Mouse (Mus musculus) heart, adult 2 months (tissue): ENCODE results near the gene Slc34a2. TPM values are rescaled to one million over a fixed set of nuclear protein-coding genes. Genes with fewer than 3 reads are reported as not detected.

Source experiments
- DNase-seq, 2 experiments: peaks; one replicate each; pipeline ENCODE4 v3.0.0; 2021
- H3K27ac ChIP-seq: fragments of 200-600 bp; 2 replicates; pipeline ENCODE4 v1.8.1; 2022
- H3K27me3 ChIP-seq: fragments of 200-500 bp; 2 replicates; pipeline ENCODE4 v1.6.1; 2012; ENCODE audit warnings: mild to moderate bottlenecking, low read length, inconsistent platforms, mixed read lengths; ENCODE audit not compliant: control insufficient read depth, insufficient read depth
- H3K36me3 ChIP-seq: fragments of 200-500 bp; 2 replicates; pipeline ENCODE4 v1.6.1; 2012; ENCODE audit warnings: low read length, inconsistent platforms; ENCODE audit not compliant: control insufficient read depth, insufficient read depth
- H3K4me1 ChIP-seq: fragments of 200-500 bp; 2 replicates; pipeline ENCODE4 v1.6.1; 2011; ENCODE audit warnings: low read length; ENCODE audit not compliant: control insufficient read depth, insufficient read depth
- H3K4me3 ChIP-seq: fragments of 200-600 bp; 2 replicates; pipeline ENCODE4 v1.8.1; 2022
- H3K79me2 ChIP-seq: fragments of 200-500 bp; replicated peaks from 2 replicates; pipeline ENCODE4 v1.6.1; 2012; ENCODE audit warnings: mild to moderate bottlenecking, inconsistent platforms, low read length, moderate library complexity, mixed read lengths; ENCODE audit not compliant: control insufficient read depth, insufficient read depth
- H3K9ac ChIP-seq: fragments of 200-500 bp; 2 replicates; pipeline ENCODE4 v1.6.1; 2012; ENCODE audit warnings: low read depth, mild to moderate bottlenecking, control low read depth, inconsistent platforms, low read length, mixed read lengths
- CTCF ChIP-seq: fragments of 200-600 bp; IDR thresholded peaks from 2 replicates; pipeline ENCODE4 v1.8.1; 2022; ENCODE audit warnings: antibody characterized with exemption, mild to moderate bottlenecking, moderate library complexity
- EP300 ChIP-seq: fragments of 200-500 bp; IDR thresholded peaks from 2 replicates; pipeline ENCODE4 v1.6.1; 2011; ENCODE audit warnings: low read depth, low read length, control low read depth; ENCODE audit not compliant: insufficient read depth
- POLR2A ChIP-seq: fragments of 200-500 bp; IDR thresholded peaks from 2 replicates; pipeline ENCODE4 v1.6.1; 2011; ENCODE audit warnings: mild to moderate bottlenecking, low read depth, low read length, control low read depth; ENCODE audit not compliant: insufficient read depth
- WGBS: fragments of 180-500 bp; shearing (Covaris S2); methylation state at CpG from one replicate; pipeline ENCODE4 v1.1.7; 2018; 5-methylcytosine and 5-hydroxymethylcytosine counted together
- intact Hi-C: fragments of 180-260 bp; cut with DNase I; formaldehyde crosslinking; loops from one replicate; pipeline ENCODE4 v1.15.1; 2025
- polyA plus RNA-seq: library from polyadenylated mRNA; depleted of rRNA; stranded (reverse); fragments of >200 nt; gene quantifications from 2 replicates; pipeline ENCODE4 v1.2.3, GENCODE M21; 2012
- total RNA-seq, 2 experiments: library from RNA; stranded (reverse); gene quantifications; 2 replicates each; pipeline ENCODE4 v1.2.3; 2021

Gene Slc34a2
- total and polyA plus RNA-seq, 3 experiments: 1.7 TPM; not detected in 2

DNA sequence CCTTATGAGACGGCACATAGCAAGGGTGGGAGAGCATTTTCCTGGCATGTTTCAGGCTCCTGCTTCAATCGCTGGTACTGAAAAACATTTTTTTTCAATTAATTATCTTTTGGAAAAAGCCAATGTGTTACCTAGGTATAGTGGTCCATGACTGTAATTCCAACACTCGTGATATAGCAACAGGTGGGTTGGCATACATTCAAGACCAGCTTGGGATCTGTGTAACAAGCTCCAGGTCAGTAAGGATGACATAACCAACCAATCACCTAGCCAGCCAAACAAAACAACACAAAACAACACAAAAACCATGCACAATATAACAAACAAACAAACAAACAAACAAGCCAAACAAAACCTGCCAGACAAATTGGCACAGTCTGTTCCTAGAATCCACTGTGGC is 33.9 kb upstream of the Slc34a2 start:
- intact Hi-C loops: no loop called here
- H3K27me3 ChIP-seq: no peaks in the 10 kb centered on the region
- TF ChIP-seq EP300 (no peak), CTCF (no peak), POLR2A (no peak)
- no peak overlapping the region for H3K4me3 ChIP-seq
- H3K36me3 ChIP-seq: no peaks in the 10 kb centered on the region
- H3K27ac ChIP-seq: no peak overlapping the region
- 90% methylated on average over 3 of the region's 3 CpGs for WGBS
- no peak for DNase-seq
- H3K9ac ChIP-seq: no peak overlapping the region
- no peaks in the 10 kb centered on the region for H3K79me2 ChIP-seq
- H3K4me1 ChIP-seq: no peaks in the 10 kb centered on the region

DNA sequence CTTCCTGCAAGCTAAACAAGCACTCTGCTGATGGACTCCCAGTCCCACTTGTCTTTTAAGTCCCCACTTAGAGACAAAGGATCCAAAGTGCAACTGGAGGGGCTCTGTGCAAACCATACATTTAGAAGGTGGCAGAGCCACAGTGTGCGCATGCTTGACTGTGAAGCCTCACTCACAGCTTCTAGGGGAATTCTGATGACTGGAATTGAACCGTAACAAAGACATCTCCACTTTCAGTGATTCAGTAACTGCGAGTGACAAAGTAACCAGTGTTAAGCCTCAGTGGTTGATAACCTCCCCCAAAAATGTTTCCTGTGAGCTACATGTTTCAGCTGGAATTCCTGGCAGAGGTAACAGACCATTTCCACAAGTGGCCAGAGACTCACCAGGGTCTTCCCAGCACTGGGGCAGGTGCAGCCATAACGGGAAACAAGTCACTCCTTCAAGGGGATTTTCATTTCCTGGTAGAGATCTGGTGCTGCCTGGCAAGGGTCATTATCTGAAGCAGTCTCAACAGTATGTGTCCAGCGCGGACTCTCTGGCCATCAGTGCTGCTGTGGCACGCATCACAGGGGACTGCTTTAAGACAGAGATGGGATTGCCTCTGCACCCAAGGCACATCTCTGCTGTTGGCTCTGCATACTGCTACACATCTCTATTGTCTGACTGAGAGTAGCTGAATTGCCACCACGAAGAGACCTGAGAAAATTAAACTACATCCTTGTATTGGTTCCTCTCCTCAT is 28.7 kb upstream of the Slc34a2 start:
- 57% methylated on average over 8 of the region's 8 CpGs for WGBS
- intact Hi-C loops: no loop called here
- DNase-seq: no peak
- Histone ChIP-seq H3K27me3 (no peaks in the 10 kb centered on the region), H3K27ac (no peak overlapping the region), H3K79me2 (no peaks in the 10 kb centered on the region), H3K4me1 (no peaks in the 10 kb centered on the region), H3K36me3 (no peaks in the 10 kb centered on the region), H3K4me3 (no peak overlapping the region), H3K9ac (no peak overlapping the region)
- TF ChIP-seq POLR2A: no peak
- TF ChIP-seq CTCF: no peak
- TF ChIP-seq EP300: no peak

DNA sequence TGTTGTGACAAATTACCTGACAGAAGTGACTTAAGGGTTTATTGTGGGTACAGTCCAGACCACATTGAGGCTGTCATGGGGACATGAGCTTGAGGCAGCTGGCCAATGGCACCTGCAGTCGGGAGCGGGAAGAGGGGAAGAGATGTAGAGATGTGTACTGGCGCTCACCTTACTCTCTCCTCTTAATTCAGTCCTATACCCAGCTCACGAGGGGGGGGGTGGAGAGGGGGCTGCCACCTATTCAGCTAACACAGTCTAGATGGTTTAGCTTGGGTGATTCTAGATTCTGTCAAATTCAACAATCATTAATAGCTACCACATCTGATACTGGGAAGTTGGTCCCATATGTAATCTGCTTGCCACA is 28.1 kb upstream of the Slc34a2 start:
- Histone ChIP-seq H3K27ac (no peak overlapping the region), H3K4me3 (no peak overlapping the region), H3K4me1 (no peaks in the 10 kb centered on the region), H3K27me3 (no peaks in the 10 kb centered on the region), H3K9ac (no peak overlapping the region), H3K79me2 (no peaks in the 10 kb centered on the region), H3K36me3 (no peaks in the 10 kb centered on the region)
- intact Hi-C loops: no loop called here
- no peak for TF ChIP-seq CTCF
- no peak for TF ChIP-seq EP300
- no peak for TF ChIP-seq POLR2A
- DNase-seq: no peak
- WGBS: 78% methylated on average over 4 of the region's 4 CpGs

DNA sequence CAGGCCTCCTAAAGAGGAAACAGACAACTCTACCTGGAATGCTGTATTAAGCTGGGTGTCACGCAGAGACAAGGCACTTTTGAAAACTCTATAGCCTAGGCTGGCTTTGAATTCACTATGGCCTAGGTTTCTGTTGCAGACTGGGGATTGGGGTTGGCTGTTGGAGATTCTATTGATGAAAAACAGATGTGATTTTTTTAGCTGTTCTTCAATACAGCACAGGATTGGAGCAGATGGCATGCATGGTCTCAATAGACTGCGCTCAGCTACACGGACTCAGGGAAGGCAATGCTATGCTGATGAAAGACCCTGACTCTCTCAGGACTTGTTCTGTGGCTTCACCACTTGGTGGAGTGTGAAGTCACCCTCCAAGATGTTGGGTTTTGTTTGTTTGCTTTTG is 26.6 kb upstream of the Slc34a2 start:
- Histone ChIP-seq H3K36me3 (no peaks in the 10 kb centered on the region), H3K9ac (no peak overlapping the region), H3K79me2 (no peaks in the 10 kb centered on the region), H3K27me3 (no peaks in the 10 kb centered on the region), H3K4me1 (no peaks in the 10 kb centered on the region), H3K27ac (no peak overlapping the region), H3K4me3 (no peak overlapping the region)
- intact Hi-C loops: no loop called here
- WGBS: 86% methylated on average over 3 of the region's 3 CpGs
- no peak for DNase-seq
- TF ChIP-seq POLR2A (no peak), EP300 (no peak), CTCF (no peak)

DNA sequence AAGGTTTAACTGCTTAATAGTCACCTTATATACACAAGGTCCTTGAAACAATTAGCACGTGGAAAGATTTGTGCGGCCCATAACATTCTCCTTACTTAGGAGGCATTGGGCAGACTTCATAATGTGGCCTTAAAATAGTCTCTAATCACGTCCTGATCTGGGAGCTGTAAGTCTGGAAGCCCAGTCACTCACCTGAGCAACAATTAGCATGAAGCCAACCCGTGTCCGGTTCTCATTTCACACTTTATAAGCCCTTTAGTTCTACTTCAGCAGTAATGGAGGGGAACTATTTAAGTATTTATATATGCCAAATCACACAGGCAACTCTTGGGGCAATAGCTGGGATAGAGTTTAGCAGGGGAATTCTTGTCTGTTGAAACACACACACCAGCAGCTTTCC is 21.3 kb upstream of the Slc34a2 start:
- H3K79me2 ChIP-seq: no peaks in the 10 kb centered on the region
- WGBS: 79% methylated on average over 5 of the region's 5 CpGs
- H3K27ac ChIP-seq: no peak overlapping the region
- H3K9ac ChIP-seq: no peak overlapping the region
- H3K4me3 ChIP-seq: no peak overlapping the region
- intact Hi-C loops: no loop called here
- DNase-seq: no peak
- no peaks in the 10 kb centered on the region for H3K27me3 ChIP-seq
- H3K36me3 ChIP-seq: no peaks in the 10 kb centered on the region
- no peak for TF ChIP-seq POLR2A
- H3K4me1 ChIP-seq: no peaks in the 10 kb centered on the region

DNA sequence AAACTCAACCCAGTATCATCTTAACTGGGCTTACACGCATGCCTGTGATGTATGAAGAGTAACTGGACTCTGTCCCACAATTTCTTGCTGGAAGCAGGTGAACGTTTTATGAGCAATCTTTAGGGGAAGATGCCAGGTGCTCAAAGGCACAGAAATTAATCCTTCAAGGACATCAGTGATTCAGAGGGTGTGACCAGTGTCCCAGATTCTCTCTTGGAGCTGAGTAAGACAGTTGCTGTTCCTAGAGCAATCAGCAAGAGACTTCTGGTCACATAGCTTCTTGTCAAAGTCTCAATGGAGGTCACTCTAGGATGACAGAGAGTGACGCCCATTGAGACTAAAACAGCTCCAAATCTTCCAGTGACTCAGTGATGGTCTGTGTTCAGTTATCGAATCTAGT is 19.6 kb upstream of the Slc34a2 start:
- no peaks in the 10 kb centered on the region for H3K27me3 ChIP-seq
- no peaks in the 10 kb centered on the region for H3K4me1 ChIP-seq
- H3K79me2 ChIP-seq: no peaks in the 10 kb centered on the region
- no peak overlapping the region for H3K9ac ChIP-seq
- no peak overlapping the region for H3K4me3 ChIP-seq
- no peak overlapping the region for H3K27ac ChIP-seq
- no peak for TF ChIP-seq CTCF
- no peak for TF ChIP-seq EP300
- no peak for TF ChIP-seq POLR2A
- DNase-seq: no peak
- intact Hi-C loops: no loop called here
- WGBS: 76% methylated on average over 4 of the region's 4 CpGs
- H3K36me3 ChIP-seq: no peaks in the 10 kb centered on the region

DNA sequence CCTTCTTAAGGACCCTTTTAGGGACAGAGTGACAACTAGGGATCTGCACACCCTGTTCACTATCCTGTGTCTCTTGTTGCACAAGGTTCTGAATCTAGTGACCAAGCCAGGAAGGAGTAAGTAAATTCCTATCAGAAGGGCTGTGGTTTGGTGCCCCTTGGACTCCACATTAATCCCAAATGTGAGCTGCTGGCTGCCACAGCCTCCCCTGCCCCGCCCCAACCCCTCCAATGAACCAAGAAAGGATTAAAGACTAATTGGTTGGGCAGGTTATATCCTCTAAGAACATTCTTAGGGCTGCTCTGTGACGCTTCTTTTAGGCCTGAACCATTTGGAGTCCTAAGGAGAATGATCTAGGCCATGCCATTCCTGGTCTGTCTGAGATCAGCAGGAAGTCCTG is 14.4 kb upstream of the Slc34a2 start:
- Histone ChIP-seq H3K36me3 (no peaks in the 10 kb centered on the region), H3K27ac (no peak overlapping the region), H3K9ac (no peak overlapping the region), H3K4me1 (peaks cover 3% of the 10 kb centered on the region; the same call in 1 of the 2 replicates), H3K79me2 (no peaks in the 10 kb centered on the region), H3K27me3 (no peaks in the 10 kb centered on the region), H3K4me3 (no peak overlapping the region)
- DNase-seq: no peak
- 79% methylated on average over 2 of the region's 2 CpGs for WGBS
- TF ChIP-seq POLR2A: no peak
- TF ChIP-seq CTCF: no peak
- TF ChIP-seq EP300: no peak
- intact Hi-C loops: no loop called here
